Mouse (Mus musculus) cerebellum, adult 11 months (tissue): ENCODE measurements at regions not wholly inside any gene's neighbourhood (a gene's known extent, or its start where the extent isn't known, plus 50 kb on each side); places are given as distances from the start of the nearest gene placed in this dataset.
A peak's percentile ranks its signal among the peaks of the same experiment; 100 is the strongest.
"Not testable (repeated sequence)": the region's sequence is repeated elsewhere in the genome, so short reads cannot be mapped to it uniquely, and the experiment has no call there.

Experiments used
- DNase-seq: peaks from one replicate; pipeline ENCODE4 v3.0.0; 2022

DNA sequence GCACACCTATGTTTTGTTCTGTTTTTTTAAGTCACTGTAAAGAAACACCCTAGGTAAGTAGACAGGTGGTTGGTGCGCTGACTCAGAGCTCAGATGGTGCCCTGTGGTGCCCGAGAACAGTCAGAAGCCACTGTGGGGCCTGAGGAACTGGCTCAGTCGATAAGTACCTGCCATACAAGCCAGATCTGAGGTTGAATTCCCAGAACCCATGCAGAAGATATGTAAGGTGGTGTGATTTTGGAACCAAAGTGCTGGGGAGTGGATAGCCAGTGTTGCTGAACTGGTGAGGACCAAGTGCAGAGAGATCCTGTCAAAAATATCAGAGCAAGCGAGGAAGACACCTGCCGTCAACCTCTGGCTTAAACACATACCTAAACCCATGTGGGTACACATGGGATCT is 65.4 kb downstream of the Chst1 start:
- DNase-seq: no peak

DNA sequence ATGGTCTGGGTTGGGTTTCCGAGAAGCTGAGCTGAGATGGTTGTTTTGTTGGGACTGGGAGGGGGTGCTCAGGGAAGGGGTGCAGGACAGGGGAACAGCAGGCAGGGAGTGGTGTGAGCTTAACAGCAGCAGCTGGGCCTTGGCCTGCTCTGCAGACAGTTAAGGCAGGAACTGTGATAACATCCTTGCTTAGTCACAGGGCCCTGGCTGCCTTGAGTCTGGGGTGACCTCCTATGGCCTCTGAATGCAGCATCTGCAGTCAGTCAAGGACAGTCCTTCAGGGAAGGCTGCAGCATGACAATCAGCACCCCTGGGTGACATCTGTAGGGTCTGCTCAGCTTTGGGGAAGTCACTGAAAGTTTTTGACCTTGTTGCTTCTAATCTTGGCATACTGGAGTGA is 67.7 kb downstream of the Chst1 start:
- no peak for DNase-seq

DNA sequence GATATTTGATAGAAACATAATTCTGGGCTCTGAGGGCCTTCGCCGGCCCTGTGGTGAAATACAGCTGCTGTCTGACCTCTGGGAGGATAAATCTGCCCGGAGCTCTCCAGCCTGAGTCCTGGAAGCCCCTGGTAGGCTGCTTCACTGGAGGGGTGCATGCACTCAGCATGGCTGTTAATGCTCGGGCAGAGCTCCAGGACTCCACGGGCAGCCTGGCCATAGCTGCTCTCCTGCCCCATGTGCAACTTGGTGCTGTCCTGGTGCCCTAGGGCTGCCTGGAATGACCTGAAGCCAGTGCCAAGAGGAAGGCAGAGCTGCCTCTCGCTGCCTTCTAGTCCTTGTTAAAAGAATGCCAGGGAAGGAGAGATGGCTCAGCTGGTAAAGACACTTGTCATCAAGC is 68.2 kb downstream of the Chst1 start:
- DNase-seq: no peak

DNA sequence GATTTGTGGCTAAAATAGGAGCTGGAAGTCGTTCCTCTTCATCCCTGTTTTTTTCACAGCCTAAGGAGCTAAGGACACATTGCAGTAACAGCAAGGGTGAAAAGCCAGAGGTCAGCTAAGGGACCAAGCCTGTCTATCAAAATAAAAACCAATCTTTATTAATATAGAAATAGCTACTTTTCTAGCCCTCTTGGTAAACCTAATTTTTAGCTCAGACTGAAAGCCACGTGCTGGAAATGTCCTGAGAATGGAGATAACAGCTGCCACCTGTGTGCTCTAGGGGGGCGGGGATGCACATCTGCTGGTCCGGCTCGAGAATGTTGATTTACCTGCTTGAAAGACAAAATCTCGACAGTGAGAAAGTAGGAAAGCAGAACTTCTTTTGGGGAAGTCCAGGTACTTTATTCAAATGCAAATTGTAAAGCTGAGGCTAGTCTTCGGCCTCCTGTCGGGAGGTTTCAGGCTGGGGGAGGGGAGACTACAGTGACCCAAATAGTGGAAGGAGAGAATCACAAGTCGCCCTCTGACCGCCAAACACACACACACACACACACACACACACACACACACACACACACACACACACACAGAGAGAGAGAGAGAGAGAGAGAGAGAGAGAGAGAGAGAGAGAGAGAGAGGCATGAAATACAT is 70.0 kb downstream of the Chst1 start:
- DNase-seq: not testable (repeated sequence)

DNA sequence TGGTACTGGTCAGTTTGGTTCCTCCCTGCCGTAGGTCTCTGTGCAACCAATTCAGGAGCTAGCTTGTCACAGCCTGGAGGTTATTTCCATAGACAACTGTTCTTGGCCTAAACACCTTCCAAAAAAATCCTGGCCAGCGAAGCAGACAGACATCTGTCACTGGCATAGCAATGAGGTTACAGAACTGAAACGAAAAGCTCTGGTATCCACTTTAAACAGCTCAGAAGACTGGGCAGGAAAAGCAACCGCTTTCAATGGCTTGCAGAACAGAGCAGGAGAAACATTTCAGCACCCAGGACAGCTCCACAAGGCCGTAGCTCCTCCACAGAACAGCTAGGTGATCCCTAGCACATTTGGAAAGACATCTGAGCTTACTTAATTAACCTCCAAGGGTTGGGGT is 72.1 kb downstream of the Chst1 start:
- peak; percentile 4 for DNase-seq

DNA sequence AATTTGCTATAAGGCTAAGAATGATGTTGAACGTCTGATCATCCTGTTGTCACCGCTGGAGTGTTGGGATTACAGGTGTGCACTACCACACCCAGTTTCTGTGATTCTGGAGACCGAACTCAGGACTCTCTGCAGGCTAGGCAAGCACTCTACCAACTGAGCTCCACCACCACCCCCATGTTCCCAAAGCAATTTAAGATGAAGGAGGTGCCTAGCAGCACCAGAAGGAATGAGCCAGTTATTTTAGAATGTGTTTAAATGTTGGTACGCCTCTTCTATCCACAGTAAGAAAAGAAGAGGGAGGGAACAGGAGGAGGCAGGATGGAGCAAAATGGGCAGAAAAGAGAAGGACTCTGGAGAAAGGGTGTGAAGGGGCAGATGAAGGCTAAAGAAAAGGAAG is 72.6 kb downstream of the Chst1 start:
- no peak for DNase-seq

DNA sequence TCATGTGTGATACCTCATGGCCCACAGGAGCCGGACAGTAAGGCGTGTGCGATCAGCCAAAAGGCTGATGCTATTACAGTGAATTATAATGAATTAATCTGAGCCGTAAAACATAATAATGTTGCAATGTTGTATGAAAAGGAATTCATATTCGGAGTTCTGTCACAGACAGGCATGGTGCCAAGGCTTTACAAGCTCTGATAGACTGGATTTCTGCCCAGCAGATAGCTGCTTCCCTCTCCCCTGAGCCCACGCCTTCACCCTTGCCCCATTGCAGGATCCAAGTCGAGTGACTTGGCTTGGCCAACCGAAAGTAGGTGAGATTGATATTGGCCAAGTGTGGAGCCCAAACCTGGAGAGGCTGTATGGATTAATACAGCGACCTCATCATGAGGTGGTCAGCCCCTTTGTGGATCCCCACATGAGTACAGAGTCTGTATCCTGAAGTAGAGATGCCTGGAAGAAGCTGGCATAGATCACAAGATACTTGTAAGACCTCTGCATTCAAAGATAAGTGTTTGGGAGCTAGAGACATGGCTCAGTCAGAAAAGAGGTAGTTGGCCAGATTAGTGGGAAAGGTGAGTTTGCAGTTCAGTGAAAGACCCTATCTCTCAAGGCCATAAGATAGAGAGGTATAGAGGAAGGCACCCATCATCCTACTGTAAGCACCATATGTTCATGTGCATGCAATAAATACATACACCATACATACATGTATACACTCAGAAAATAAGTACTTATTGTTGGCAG is 73.7 kb downstream of the Chst1 start:
- no peak for DNase-seq

DNA sequence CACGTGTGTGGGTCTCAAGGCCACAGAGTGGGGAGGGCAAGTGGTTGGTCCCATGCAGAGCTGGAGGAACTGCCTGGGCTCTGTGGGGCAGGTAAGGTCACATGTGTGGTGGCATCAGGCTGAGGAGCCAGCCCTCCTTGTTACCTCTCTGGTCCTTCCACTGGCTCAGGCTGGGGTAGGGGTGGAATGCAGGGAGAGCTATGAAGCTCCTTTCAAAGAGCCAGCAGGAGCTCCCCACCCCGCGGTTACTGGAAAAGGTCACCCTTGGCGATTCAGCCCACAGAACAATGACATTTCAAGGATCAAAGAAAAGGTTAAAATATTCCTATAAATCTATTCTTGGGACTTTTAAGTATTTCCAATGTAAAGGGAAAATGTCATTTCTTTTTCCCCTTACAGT is 74.4 kb downstream of the Chst1 start:
- DNase-seq: no peak

DNA sequence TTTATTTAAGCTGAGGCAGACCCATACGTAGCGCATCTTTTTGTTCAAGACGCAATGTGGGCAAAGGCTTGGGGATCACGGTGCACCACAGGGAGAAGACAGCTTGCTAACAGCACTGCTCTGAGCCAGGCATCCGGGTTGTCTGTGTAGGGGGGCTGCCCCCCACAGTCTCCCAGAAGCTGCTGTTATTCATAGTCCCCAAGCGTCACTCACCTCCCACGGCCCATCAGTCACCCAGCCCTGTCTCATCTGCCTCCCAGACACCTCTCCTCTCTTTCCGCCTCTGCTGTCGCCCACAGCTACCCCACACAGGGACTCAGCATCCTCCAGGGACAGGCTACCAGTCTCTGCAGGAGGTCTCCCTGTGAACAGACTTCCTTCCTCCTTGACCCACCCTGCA is 75.7 kb downstream of the Chst1 start:
- no peak for DNase-seq

DNA sequence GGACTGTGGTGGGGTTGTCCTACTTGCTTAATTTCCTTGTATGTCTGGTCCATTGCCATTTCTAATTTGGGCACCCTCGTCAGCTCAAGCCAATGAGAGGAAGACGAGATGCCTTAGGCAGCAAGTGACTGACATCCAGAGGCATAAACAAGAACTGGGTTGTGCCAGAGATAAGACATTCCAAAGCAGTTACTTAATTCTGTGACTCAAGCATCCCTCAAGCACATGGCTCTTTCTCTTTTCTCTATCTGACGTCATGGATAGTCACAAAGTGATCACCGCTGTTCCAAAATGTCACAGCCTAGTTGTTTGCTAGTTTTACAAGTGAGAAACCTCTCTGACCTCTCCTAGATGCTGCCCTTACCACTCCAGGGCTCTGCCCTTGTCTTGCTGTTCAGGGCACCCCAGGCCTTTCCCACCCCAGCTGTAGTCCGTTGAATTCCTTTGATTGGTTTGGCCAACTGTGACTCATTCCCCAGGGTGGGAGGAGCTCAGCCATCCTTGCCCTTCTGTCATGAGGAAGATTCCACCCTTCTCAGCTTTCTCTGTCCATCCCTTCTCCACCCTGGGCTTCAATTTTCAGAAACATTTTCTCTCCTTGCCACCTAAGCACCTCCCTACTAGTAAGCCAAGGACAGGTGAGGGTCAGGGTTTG is 78.9 kb downstream of the Chst1 start:
- no peak for DNase-seq

DNA sequence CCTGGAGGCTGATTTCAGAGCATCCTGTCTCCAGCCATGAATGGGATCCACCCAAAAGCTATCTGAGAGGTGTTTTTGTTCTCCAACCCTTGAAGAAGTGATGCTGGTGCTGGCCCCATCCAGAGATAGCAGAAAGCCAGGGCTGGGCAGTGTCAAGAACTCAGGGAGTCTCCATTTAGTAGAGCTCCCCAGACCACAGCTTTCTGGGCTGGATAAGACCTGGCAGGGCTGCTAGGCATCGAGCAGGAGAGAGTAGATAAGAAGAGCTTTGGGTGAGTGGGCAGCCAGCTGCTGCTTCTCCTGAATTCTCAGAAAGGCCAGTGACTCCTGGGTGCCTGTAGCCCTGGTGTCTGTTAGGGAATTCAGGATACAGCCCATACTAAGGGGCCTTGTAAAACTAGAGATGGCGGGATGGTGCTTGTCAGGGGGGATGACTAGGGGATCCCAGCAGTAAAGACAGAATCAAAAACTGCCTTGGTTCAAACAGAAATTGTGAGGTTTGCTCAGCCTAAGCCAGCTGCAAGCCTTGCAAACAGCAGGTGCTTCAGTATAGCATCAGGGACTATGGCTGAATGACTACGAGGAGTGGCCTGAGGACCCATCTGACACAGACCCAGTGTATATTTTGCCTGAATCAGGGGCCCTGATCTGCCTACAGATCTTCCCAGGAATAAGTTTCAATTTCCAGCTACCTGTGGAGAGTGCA is 79.6 kb downstream of the Chst1 start:
- no peak for DNase-seq

DNA sequence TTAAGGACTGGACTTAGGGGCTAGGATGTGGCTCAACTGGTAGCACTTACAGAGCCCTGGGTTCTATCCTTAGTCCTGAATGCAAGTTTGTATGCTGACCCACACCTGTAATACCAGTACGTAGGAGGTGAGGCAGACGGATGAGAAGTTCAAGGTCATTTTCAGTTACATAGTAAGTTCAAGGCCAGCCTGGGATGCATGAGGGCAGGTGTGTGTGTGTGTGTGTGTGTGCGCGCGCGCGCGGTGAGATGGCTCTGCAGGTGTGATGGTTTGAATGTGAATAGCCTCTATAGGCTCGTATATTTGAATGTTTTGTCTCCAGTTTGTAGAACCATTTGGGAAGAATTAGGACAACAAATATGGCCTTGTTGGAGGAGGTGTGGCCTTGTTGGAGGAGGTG is 82.7 kb downstream of the Chst1 start:
- DNase-seq: no peak

DNA sequence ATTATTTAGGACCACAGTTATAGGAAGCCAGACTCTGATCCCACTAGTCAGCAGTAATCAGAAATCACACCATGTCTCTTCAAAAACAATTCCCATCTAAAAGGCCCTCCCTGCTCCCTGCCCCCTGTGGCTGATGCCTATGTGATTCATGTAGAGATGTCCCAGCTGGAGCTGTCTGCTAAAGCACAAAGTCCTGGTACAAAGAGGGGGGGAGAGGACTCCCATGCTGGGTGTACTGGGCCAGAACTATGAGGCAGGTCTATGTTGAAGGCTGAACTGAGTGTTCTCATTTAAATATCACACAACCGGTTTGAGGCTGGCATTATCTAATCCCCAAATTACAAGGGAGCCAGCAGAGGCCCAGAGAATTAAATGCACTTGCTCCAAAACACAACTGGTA is 88.2 kb downstream of the Chst1 start:
- no peak for DNase-seq

DNA sequence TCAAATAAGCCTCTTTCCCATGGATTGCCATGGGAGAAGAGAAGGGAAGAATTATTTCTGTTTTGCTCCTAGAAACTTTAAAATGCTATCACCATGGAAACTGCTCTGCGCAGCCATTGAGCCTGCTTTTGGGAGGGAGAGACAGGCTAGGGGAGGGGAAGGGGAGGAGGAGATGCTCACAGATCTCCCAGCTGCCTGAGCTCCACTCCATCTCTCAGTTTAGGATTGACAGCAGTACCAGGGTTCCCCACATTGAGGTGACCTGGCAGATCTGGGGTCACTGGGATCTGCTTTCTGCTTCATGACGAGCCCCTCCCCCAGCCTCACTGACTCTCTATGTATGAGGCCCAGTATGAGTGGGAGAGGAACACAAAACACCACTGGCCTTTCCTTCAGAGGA is 89.7 kb downstream of the Chst1 start:
- DNase-seq: no peak

DNA sequence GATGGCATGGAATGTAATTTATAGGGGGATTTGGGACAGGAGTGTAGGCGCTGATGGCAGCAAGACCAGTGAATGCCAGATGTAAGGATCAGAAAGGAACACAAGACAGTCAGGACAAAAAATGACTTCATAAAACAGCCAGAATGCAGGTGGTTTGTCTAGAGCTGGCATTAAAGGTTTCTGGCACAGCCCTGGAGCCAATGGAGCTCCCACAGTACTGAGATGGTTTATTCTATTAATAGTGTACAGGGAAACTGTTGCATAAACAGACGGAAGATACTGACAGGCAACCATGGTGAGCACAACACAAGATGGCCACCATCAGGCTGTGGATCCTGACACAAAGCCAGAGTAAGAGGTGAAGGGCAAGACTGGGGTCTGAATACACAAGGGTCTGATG is 90.8 kb downstream of the Chst1 start:
- DNase-seq: no peak

DNA sequence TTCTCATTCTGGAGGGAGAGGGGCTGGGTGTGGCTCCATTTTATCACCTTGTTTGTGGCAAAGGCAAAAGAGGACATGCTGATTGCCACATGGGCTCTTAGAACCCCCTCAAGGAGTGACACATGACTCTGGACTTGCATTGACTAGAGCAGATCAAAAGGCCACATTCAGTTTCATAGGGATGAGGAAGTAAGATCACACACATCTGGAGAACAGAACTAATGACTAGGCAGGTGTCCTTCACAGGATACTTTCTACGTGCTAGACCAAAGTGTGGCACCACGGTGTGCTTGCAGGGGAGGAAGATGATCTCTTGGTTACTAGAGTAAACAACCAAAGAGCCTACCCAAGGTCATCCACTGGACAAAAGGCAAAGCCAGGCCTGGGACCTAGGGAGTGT is 91.9 kb downstream of the Chst1 start:
- DNase-seq: no peak

DNA sequence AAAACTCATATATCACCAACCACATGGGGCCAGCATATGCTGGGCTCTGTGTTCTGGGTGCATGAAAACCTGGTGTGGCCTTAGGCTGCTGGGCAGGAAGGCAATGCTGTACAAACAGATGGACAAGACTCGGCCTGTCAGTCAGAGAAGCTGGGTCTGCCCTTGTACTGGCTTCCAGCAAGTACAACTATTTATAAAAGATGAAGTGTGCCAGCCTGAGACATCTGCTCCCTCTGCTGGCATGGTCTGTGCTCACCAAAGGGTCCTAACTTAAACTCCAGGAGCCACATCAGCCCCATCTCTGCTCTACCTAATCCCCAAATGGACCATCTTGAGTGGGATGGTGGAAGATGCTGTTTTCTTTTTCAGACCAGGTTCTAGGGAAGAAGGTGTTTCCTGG is 93.1 kb downstream of the Chst1 start:
- DNase-seq: no peak

DNA sequence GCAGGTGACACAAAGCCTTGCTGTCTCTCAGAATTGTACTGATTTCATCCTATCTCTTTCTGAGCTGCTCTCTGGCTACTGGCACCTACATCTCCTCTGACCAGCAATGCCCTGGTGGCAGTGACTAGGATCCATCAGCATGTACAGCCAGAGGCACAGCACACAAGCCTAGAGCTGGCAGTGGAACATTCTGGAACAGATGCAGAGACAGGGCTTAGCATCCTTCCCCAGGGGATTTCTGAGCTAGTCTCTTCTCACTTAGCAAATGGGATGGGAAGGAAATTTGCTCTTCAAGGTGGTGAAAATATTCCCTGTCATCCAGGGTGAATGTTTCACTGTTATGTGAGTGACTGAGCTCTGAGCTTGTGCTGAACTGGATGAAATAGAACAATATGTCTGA is 93.5 kb downstream of the Chst1 start:
- DNase-seq: no peak

DNA sequence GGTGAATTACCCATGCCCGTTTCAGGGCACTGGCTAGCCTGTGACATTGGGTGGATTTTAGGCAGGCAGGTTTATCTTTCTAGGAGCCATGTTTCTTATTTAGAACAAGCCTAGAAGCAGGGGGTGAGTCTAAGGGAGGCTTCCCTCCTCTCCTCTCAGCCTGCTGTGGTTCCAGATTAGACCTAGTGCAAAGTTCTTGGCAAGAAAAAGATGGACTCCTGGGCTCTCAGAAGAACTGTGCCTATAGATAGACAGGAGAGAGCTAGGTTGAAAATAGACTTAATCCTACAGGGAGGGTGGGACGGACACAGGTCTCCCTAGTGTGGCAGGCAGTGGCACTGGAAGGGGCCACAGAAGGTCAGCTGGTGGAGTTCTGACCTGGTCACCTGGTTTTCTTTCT is 95.3 kb downstream of the Chst1 start:
- DNase-seq: no peak

DNA sequence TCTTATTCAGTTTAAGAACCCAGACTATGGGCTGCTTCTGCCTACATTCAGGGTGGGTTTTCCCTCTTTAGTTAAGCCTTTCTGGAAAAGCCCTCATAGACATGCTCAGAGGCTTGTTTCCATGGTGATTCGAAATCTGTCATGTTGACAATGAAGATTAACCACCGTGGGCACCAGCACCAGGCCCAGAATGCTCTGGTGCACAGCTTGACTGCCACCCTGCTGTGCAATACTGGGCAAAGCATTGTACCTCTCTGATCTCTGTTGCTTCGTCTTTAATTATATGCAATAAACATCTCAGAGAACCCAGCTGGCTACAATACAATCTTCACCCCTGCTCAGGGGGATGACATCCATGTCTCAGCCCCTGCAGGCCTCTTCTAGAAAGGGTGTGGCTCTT is 96.4 kb downstream of the Chst1 start:
- no peak for DNase-seq

DNA sequence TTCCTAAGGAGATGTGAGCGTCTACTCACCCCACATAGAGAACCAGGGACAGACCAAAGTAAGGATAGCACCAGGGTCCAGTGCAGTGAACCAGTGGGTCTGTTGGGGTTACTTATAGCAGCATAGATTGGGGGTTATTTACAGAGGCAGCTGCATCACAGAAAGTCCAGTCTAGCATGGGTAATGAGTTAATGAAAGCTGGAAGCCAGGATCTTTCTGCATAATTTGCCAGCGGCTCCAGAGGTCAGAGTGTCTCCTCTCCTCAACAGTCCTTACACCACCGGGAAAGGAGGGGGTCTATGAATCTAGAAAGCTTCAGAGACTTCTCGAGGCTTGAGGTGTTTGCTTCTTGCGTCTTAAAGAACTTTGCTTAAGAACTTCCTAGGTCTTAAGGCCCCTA is 98.2 kb downstream of the Chst1 start:
- DNase-seq: no peak

DNA sequence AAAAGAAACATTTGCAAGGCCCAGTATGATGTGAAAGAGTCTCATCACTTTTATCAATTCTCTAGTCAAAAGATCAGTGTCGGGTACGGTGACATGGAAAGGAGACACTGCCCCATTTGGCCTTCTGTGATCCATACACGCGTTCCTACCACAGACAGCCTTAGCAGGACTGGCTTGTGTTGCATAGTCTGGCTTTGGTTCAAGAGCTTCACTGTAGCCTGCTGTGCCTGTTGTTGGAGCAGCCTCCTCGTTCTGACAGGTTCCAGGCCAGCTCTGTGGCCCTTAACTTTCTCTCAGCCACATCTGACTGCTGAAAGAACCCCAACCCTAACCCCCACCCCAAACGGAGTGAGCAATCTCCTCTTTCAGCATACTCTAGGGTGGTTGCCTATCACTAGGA is 99.9 kb downstream of the Chst1 start:
- no peak for DNase-seq

DNA sequence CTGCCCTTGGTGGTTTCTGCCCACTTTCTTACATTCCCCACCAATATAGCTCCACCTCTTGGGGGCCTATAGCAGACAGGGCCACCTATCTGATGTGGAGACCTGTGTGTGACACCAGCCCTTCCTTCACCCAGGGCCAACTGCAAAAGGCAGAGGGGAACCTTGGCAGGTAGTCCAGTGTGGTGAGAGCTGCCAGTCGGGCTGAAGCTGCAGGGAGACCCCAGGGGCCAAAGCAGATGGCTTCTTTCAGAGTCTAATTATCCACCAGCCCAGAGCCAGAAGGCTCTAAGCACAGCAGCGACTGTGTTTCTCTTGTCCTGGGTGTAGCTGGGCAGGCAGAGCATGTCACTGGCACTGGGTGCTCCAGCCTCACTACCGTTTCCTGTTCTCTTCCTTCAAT is 104.5 kb downstream of the Chst1 start:
- no peak for DNase-seq

DNA sequence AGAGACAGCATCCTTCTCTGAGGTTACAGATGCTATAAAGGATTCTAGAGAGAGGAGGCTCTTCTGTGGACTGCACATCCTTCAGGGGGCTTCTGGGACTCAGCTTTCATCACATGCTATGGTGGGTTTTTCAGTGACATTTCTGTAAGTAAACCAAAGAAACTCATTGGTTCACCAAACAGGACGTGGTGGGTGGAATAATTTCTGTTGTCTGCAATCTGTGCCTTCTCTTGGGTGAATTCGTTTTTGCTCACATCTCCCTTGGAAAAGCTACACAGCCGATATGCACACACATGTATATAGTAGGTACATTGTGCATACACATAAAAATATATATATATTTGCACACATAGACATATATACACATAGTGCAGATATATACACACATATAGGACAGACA is 110.2 kb downstream of the Chst1 start:
- no peak for DNase-seq
